Mouse (Mus musculus): ENCODE data around the gene Nrxn2.

Nrxn2 gene

DNA sequence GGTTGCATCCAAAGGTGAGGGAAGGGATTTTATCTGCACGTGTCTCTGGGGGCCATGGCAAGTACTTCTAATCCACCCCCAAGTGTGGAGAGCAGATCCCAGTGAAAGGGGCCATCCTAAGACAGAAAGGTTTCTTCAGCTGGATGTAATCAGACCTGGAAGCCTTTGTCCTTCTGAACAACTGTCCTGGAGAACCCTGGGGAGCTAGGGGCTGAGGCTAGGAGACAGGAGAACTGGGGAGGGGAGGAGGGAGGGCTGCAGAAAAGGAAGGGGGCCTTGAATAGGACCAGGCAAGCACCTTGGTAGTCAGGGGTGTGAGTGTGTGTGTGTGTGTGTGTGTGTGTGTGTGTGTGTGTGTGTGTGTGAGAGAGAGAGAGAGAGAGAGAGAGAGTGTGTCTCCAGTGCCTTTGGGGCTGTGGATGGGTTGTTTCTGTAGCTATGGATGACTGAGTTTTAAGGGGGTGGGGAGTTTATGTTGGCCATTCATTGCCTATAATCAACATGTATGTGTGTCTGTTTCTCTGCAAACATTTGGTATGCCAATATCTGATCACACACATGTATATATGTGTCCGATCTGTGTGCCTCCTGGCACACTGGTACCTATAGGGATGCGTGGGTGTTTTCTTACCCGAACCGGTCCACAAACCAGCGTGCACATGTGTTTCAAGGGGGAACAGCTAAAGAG, 78.1 kb downstream of the Nrxn2 start:
- no peak for DNase-seq

DNA sequence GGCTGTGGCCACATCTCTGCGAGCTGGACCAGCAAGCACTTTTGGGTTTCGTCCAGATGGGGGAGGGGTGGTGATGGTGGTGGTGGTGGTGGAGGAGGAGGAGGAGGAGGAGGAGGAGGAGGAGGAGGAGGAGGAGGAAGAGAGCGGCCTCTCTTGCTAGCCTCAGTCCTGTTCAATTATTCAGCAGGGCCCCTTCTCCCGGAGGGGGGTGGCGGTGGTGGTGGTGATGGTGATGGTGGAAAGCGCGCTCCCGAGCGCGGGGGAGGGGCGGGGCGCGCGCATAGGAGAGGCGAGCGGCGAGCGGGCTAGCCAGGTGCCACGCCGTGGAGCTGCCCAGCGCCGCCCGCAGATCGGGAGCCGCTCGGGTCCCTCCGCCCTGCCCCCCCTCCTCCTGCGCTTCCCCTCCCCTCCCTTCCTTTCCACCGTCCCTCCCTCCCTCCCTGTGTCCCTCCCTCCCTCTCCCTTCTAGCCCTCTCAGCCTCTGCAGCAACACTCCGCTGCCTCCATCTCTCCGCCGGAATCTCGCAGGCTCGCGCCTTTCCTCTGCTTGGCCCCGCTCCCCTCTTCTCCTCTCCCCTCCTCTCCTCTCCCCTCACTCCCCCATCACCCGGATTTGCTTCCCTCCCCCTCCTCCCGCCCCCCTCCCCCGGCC, 78.7 kb downstream of the Nrxn2 start:
- DNase-seq, result peak; percentile 12

DNA sequence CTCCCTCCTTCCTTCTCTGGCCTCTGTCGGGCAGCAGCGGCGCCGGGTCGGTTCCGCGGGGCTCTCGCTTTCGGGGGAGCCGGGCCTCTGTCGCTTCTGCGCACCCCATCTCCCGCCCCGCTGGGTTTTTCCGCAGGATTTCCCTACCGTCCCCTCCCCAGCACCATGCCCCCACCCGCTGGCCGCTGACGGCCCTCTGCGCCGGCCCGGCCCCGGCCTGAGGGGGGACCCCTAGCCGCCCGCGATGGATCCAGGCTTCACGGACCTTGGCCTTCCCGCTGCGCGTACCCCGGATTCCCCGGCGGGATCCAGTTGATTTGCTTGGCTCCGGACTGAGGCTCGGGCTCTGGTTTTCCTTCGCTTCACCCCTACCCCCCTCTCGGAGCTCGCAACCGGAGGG, 79.3 kb downstream of the Nrxn2 start:
- DNase-seq, result no peak

DNA sequence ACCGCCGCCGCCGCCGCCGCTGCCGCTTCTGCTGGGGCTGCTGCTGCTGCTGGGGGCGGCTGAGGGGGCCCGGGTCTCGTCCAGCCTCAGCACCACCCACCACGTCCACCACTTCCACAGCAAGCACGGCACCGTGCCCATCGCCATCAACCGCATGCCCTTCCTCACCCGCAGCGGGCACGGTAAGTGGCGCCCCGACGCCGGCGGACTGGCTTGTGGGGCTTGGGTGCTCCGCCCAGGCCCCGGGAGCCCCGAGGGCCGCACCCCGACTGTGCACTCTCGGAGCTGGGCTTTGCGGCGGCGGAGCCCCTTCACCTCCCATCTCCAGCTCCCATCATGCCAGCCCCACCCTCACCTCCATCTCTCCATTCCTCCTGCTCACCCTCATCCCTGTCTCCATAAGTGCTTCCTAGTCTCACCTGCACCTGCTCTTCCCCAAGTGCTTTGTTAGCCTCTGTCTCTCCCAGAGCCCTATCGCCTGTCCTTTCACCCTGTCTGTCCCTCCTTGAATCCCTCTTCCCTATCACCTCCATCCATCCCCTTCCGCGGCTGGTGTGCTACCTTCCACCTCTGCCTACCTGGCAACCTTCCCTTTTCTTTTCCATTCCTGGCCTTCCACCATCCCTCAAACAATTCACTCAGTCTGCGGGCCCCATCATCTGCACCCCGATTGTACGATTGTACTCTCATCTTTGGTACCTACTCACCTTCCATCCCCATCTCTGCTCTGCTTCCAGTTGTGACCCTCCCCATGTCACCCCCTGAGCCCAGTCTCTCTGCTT, 80.0 kb downstream of the Nrxn2 start:
- no peak for DNase-seq

DNA sequence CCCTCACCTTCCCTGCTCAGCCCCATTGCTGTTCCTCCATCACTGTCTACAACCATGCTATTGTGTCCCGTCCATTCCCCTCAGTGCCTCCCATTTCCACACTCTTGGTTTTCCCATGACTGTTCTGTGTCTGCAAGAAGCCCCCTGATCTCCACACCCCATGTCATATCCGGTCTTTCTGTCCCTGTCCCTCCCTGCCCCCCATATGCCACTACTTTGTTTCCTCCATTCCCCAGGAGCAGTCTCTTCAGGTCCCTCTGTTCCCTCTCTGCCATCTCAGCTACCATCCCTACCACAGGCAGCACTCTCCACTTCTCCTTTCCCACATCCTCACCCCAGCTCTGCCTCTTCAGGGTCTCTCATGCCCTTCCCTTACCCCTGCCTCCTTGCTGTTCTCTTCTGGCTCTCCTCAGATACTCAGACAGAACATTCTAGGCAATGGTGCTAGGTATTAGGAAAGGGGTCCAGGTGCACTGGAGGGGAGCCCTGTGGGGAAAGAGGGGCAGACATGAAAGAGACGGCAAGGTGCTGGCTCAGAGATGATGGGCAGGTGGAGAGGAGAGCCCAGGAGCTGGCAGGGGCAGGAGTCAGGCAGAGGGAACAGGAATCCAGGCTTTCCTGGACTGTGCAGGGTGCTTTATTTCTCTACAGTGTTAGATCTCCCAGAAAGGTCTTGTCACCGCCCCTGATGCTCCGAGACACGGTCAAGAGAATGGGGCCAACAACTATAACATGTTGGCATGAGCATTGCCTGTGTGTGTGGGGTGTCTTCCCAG, 81.5 kb downstream of the Nrxn2 start:
- no peak for DNase-seq

DNA sequence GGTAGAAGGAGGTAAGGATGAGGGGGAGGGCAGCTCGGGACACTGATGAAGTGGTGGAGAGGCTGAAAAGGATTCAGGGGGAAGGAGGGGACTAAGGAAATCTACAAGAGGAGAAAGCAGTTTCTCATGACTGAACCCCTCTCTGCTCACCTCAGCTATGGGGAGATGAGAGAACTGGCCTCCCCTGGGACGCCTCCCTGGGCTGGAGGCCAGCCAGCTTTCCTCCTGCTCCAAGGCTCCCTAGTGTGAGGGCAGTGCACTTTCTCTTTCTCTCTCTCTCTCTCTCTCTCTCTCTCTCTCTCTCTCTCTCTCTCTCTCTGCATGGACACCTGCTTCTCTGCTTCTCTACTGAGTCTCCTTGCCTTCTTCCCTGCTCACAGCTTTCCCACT, 82.1 kb downstream of the Nrxn2 start:
- no peak for DNase-seq

DNA sequence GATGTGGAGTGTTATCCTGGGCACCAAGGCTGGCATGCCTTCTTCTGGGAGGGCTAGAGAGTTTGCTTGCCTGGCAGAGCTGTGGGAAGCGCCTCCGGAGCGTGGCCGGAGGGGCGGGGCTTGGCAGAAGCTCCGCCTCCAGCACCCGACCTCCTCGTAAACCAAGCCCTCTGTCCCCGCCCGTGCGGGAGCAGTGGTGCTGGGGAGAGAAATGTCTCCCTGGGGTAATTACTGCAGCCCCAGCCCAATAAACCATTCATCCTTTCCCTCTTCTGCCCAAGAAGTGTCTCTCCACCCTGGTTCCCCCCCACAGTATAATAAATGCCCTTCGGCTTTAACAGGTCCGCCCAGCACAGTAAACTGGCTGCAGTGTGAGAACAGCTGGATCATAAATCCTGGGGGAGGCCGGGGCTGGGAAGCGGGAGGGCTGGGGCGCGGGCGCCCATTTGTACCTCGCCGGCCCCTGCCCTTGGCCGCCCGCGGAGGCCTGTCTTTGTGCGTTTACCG, 83.6 kb downstream of the Nrxn2 start:
- peak; percentile 42 for DNase-seq

DNA sequence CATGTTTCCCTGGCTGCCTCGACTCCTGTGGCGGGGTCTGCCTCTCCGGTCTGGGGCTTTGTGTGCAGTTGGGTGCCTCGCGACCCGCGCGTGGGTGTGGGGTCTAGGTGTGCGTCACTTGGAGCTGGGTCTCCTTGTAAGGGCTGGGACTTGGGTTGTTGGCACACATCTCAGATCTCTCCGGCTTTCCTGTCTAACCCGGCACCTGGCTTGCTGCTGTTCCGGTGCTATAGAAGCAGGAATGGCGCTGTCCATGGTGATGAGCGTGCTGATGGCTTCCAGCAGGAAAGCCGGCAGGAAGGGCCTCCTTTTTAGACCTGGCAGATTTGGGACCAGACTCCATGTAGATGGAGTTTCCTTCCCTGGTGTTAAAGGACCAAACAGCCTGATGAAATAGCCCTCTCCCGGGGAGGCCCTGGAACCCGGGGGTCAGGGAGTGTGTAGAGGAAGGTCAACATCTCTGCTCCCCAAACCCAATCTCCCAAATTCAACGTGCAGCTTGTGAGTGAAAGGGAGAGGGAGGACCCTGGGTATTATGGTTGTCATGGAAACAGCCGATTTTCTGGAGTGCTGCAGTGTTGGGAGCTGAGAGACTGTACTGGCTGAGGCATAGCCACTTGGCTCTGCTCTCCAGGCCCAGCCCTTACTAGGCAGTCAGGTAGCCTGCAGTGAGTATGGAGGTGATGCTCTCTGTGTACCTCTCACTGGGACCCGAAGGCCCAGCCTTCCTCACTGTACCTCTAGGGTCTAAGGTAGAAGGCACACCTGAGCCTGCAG, 84.2 kb downstream of the Nrxn2 start:
- DNase-seq, result peak; percentile 60

DNA sequence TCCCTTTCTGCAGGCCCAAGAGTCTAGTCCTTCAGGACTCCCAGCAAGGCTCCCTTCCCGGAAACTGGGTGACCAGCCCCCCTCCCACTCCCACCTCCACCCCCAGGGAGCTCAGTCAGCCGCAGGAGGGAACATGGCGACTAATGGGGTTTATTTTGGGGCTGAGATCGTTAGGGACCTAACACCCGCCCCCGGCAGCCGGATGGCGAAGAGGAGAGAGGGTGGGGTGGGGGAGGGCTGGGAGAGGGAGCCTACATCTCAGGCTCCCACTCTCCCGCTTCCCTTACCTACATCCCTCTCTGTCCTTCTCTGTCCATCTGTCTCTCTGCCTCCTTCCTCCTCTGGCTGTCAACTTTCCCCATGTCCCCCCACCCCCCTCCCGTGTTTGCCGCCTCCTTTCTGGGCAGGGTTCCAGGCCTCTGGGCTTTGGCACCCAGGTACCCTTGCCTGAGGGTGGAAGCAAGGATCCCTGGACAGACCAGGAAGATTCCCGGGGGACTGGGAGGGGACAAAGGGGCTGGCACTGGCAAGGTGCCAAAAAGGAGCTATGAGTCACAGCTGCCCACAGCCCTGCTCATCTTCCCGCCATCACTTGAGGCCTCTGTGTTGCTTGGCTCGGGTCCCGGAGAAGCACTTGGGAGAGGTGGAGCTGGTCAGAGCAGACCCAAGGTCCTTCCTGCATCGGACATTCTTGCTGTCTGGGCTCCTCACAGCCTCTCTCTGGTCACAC, 85.6 kb downstream of the Nrxn2 start:
- DNase-seq, result no peak

DNA sequence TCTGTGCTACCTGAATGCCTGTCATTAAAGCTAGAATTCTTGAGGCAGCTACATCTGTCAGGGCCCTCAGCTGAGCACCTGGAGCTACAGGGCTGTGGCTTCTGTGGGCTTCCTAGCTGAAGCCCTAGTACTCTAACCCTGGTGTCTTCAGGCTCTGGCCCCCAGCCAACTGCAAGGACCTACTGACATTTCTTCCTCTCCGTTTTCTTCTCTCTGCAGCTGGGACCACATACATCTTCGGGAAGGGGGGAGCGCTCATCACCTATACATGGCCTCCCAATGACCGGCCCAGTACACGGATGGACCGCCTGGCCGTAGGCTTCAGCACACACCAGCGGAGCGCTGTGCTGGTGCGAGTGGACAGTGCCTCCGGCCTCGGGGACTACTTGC, 86.1 kb downstream of the Nrxn2 start:
- no peak for DNase-seq

DNA sequence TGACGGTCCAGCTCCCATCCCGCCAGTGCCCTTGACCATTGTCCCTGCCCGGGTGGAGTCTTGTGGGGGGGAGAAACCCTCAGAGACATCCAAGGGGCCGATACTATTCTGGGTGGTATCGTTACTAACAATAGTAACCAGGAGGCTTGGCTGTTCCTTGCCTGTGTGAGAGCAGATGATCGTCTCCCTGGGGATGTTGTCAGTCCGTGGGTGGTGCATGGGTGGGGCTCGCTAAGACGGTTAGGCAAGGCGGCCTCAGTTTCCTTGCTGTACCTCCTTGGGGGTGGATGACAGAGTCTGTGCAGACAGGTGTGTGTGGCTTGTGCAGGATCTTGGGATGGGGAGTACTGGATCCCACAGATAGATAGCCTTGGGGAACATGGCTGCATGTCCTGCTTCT, 88.9 kb downstream of the Nrxn2 start:
- DNase-seq, result no peak

DNA sequence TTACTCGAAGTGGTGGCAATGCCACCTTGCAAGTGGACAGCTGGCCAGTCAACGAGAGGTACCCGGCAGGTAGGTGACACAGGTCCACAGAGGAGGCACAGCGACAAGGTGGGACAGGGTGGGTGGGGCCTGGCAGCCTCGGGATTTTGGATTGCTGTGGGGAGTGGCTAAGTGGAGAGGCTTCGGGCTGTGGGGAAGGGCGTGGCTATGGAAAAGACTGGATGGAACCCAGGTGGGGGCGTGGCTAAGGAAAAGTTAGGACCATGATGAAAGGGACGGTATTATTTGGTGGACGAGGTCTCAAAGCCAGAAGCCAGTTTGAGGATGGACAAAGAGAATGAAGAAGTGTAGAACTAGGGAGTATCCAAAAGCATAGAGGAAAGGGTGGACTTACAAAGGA, 91.3 kb downstream of the Nrxn2 start:
- no peak for DNase-seq

DNA sequence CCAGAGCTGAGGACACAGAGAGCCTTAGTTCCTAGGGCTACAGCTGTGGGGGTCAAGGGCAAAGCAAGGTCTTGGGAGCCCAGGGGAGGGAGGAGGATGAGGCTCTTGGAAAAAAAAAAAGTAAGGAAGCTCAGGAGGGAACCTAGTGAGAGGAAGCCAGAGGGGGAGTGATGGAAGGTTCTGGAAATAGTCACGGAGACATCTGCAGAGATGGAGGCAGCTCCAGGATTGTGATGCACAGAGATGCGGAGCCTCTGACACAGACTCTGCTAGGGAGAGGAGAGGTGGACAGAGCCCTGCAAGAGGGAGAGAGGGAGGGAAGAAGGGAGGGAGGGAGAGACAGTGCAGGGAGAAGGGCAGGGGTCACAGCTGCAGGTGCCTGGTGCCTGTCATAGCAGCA, 92.0 kb downstream of the Nrxn2 start:
- no peak for DNase-seq

DNA sequence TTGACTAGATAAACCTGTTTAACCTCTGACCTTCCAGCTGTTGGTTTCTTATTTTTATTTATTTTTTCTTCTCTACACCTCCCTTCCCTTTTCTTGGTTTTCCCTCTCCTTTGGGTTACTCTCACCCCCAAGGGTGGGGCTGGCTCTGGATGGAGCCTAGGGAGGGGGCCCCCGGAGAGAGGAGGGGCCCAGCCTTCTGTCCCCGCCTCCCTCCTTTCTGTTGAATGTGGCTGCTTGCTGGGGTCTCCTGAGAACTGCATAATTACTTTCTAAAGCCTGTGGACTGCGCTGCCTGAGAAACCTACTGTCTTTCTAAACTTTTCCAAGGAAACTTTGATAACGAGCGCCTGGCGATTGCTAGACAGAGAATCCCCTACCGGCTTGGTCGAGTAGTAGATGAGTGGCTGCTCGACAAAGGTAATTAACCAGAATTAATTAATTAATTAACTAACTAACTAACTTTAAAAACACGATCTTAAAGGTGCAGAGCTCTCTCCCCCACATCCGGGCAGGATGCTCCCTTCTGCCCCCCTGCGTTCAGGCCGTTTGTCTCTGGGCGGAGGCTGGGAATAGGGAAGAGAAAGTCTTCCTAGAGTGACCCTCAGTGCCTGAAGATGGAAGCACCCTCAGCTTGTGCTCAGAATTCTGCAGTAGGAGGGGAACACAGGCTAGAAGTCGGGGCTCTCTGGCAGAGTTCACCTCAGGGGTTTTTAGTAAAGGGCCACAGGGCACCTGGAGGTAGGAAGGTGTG, 95.0 kb downstream of the Nrxn2 start:
- DNase-seq, result no peak

DNA sequence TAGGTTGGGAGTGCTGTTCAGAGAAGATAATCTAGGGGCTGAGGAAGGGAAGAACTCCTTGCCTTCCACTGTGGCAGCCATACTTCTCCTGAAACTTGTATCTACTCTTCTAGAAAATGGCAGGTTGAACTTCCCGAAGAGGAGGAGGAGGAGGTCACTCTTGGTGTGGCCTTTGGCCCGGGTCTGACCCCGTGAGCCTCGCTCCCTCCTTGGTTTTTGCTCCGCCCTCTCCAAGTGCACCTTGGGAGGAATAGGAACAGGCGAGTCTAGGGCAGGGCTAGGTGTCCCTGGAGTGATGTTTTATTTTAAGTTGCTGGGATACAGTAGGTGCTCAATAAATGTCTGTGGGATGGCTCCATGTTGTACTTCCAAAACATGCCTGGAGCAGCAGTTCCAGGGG, 96.4 kb downstream of the Nrxn2 start:
- no peak for DNase-seq

DNA sequence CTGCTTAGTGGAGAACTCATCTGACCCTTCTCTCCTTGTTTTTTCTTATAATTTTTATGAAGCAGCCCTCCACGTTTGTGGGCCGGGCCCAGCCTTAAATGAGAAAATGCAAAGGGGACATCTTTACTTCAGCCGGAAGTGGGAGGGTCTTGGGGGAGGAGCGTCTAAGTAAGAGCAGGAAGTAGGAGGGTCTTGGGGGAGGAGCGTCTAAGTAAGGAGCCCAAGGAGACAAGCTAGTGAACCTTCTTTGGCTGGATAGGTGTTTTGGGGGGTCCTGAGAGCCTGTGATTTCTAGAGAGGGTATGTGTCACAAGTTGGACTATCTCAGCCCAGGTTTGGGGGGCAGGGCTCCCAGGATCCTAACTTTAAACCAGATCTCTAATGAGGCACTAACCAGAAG, 96.9 kb downstream of the Nrxn2 start:
- DNase-seq, result no peak

DNA sequence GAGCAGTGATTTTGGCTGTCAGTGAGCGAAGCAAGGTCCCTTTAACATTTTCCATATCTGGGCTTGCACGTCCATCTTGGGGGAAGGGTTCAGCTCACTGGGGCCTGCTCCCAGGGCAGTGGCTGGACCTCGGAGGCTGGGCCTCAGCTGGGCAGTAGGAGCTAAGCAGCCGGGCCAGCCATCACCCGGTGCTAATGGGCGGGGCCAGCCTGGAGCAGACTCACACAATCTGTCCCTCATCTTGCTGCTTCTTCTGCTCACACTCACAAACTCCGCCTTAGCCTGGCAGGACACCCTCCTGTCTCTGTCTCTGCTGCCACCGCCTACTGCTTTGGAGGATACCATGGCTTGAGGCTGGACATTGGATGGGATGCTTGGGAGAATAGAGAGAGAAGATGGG, 97.6 kb downstream of the Nrxn2 start:
- no peak for DNase-seq

DNA sequence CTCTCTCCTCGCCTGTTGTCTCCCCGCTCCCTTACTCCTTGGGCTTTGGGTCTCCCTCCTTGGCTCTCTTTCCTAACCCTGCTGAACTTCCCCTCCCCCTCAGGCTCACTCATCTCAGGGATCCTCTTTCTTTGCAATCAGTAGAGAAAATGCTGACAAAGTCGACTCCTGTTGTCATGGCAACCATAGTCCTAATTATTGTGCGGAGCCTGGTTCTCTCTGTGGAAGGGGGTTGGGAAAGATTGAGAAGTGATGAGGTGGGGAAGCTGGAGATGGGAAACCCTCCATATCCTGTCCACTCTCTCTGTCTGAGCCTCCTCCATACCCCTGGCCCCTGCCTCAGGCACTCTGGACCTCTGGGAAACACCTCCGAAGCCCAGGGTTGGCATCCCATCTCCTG, 100.1 kb downstream of the Nrxn2 start:
- no peak for DNase-seq

DNA sequence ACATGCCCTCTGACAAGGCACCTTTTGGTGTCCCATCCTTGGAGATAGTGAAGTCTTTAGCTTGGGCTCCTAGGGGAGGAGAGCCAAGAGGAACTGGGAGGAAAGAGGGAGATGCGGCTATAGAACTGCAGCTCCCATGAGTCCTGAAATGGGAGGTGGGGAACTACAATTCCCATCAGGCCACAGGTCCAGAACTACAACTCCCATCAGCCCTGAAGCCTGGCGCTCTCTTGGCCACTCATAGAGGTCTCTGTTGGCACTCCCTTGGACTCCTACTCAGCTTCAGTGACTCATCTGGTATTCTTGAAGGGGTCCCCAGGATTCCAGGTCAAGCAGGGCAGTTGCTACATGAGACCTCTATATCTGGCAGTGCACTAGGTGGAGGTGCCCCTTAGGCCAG, 101.0 kb downstream of the Nrxn2 start:
- no peak for DNase-seq

DNA sequence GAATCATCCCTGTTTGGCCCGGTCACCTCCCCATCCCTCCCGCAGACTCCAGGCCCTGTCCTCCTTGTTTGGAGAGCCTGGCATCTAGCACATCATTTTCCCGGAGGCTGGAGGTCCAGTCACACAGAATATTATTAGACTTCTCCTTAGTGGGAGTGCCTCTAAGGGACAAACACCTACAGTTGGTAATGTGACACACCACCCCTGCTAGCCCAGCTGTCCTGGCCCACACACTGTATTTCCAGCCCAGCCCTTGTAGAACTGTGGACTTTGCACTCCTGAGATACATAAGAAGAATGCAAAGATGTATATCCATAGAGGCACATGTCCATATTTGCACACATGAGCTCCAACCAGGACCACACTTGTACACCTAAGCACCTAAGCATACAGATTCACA, 103.1 kb downstream of the Nrxn2 start:
- no peak for DNase-seq

DNA sequence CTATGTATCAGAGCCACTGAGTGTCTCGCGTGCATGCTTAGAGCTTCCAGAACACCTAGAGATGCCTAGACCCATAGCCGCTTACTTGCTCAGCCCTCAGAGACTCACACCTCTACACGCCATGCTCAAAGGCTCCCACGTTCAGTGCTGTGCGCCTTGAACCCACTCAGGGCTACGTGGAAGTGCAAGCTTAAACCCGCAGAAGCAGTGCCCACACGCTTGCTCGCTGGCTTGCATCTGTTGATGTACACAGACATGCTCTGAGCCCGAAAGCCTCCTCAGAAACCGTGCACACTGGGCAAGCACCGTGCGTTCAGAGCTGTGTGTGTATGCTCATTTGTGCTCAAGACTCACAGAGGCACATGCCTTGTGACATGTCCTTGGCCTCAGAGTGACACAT, 103.8 kb downstream of the Nrxn2 start:
- no peak for DNase-seq
